Mouse (Mus musculus): ENCODE measurements around the gene Cacybp. TPM values are rescaled to one million over a fixed set of nuclear protein-coding genes. Genes with fewer than 3 reads are reported as not detected.

The Cacybp gene
- total RNA-seq, 1 experiment from 2014 or later = 95.6 TPM

DNA sequence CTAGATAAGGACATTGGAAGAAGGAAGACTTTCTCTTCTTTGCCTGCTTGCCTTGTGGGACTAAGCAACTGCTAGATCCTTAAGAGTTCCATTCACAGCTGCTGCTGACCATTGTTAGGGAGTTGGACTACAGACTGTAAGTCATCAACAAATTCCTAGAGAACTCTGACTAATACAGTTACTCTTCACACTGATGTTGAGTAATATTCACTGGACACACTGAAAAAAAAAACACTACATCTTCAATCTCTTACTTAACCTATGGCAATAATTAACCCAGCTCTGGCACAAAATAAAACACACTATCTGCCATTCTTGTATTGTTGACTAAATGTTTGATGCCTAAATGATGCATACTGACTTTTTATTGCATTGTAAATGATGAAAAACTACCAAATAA is 15.2 kb upstream of the Cacybp start:
- ATAC-seq (replicated peaks; ENCODE audit: insufficient number of reproducible peaks, low FRiP score, low TSS enrichment, poor library complexity, severe bottlenecking) = no peak

DNA sequence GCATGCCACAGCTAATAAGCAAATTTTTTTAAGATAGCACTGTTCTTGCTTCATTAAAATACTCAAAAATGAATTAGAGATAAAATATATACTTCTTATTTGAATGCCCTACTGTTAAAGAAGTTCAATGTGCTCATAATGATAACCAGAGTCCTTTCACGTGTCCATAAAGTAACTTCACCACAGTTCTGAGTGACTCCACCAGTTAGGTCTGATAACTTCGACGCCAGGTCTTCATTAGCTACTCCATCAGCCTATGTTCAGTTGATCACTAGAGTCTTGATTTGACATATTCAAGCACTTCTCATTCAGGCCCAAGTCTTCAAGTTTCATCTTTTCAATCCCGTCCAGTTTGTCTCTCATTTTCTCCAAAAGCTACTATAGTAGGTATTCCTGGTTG is 14.5 kb upstream of the Cacybp start:
- no peak for ATAC-seq (replicated peaks; ENCODE audit: insufficient number of reproducible peaks, low FRiP score, low TSS enrichment, poor library complexity, severe bottlenecking)

DNA sequence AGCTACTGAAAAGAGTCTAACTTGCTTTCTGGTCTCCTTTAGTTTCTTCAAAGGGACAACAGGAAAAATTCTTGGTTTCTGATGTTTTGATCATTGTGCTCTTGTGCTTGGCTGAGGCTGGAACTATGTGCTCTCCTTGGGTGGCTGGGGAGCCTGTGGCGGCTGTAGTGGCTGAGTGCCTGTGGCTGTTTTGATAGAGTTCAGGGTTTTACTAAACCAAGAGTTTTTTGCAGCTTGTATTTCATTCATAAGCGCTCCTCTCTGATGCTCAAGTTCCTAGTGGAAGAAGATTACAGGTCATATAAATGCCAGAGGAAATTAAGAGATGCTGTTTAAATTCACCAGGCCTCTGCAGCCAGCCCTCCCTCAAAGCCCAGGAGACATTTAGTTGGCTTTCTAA is 11.4 kb upstream of the Cacybp start:
- ATAC-seq (replicated peaks; ENCODE audit: insufficient number of reproducible peaks, low FRiP score, low TSS enrichment, poor library complexity, severe bottlenecking) = no peak

DNA sequence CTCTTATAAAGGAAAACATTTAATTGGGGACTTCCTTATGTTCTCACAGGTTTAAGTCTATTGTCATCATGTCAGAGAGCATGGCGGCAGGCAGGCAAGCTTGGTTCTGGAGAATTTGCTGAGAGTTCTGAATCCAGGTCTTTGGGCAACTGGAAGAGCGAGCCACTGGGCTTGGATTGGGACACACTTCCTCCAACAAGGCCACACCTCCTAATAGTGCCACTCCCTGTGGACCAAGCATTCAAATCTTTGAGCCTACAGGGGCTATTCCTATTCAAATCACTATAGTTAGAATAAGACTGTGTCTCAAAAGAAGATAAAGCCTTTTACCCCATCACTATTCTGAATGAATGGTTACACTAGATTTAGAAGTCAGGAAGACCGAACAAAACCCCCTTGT is 5.2 kb upstream of the Cacybp start:
- no peak for ATAC-seq (replicated peaks; ENCODE audit: insufficient number of reproducible peaks, low FRiP score, low TSS enrichment, poor library complexity, severe bottlenecking)

DNA sequence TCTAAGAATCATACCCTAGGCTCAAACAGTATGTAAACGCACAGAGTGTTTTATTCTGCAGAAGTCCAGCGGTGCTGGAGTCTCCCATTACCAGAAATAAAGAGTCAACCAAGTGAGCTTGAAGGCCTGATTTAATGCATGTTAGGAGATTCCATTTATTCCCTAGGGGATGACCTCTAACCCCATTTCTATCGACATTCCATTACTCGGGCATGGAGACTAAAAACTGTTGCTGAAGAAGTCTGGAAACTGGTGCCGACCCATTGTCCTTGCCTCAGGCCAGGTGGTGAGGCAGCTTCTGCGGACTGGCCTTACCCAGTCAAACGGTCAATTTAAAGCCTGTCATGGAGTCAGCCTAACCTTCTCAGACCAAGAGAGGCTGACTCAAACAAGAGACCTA is 1.5 kb upstream of the Cacybp start:
- no peak for ATAC-seq (replicated peaks; ENCODE audit: insufficient number of reproducible peaks, low FRiP score, low TSS enrichment, poor library complexity, severe bottlenecking)

DNA sequence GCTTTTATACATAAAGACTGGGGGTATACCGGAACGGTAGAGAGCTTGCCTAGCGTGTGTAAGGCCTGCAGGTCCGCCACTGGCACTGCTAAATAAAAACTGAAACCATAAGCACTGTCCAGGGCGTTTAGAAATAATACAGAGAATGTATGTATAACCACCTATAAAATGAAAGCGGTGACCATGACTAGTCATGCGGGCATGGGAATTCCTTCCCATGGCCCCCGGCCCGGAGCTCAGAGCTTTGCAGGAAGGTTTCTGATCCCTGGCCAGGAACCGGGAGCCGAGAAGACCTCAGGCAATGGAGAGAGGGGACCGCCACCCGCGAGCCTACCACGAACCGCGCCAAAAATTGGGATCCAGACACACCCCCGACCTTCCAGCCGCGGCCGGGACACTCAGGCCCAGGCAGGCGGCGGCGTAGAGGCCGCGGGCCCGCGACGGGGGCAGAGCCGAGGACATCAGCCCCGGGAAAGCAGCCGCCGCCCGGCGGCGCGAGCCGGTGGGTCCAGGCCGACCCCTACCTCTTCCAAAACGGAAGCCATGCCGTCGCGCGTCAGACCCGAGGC is 468 bp downstream of the Cacybp start:
- ATAC-seq (replicated peaks; ENCODE audit: insufficient number of reproducible peaks, low FRiP score, low TSS enrichment, poor library complexity, severe bottlenecking) = no peak

DNA sequence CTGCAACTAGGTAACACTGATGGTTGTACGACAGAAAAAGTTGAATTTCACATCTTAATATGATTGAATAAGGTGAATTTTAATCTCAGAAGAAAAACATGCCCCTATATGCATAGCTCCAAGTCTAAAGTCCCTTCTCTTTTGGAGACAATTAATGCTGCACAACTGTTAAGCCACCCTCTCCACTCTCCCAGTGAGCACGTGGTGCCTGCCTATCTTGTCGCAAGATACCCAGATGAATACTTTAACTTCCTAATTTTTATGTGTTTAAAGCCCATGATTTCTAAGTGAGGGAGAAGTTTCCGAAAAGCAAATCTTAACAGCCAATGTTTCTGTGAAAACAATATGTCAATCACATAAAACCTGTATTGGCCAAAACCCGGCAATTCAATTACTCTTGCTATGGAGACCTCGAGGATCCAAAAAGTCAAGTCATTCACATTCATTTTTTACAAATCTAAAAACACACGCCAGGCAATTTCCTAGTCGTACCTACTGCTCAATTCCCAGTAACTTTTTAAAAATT is 1.0 kb downstream of the Cacybp start:
- no peak for ATAC-seq (replicated peaks; ENCODE audit: insufficient number of reproducible peaks, low FRiP score, low TSS enrichment, poor library complexity, severe bottlenecking)

DNA sequence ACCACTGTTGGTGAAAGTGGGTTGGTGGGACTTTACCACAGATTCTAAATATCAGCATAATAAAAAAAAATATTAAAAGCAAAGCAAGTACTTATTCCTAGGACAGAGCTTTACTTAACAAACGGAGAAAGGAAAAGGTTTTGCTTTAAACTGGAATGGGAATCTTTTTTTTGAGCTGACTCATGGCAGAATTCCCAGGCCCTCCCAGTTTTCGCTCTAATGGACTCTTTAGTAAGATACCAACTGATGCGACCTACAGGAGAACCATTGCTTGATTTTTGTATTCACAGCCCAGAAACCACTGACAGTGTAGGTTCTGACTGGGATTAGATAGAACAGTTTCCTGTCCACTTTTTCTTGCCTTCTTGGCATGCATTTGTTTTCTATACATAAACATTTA is 2.1 kb downstream of the Cacybp start:
- no peak for ATAC-seq (replicated peaks; ENCODE audit: insufficient number of reproducible peaks, low FRiP score, low TSS enrichment, poor library complexity, severe bottlenecking)

DNA sequence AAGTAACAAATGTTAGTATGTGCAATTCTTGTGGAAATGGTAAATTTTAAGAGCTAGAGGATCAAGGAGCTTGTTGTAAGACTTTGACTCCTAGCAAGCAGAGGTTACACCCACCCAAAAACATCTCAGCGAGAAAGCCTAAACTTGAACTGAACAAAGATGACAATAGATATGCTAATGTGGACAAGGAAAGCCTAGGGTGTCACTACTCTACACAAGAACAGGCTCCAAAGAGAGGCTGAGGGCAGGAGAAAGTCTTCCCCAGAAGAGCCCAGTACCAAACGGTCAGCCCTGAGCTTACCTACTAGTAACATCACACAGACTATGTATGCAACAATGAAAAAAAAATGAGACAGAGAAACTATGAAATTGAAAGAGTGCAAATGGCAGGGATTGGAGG is 2.8 kb downstream of the Cacybp start:
- ATAC-seq (replicated peaks; ENCODE audit: insufficient number of reproducible peaks, low FRiP score, low TSS enrichment, poor library complexity, severe bottlenecking) = no peak

DNA sequence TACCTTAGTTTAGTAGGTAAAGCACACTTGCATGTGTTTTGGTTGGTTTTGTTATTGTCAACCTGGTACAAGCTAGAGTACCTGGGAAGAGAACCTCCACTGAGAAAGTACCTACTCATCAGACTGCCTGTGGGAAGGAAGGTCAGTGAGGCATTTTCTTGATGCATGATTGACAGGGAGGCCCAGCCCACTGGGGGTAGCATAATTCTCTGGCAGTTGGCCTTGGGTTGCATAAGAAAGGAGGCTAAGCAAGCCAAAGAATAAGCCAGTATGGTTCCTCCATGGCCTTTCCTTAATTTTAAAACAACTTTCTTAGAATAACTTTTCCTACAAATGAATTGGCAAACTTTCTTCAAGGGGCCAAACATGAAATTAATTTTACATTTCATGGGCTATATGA is 7.2 kb downstream of the Cacybp start:
- no peak for ATAC-seq (replicated peaks; ENCODE audit: insufficient number of reproducible peaks, low FRiP score, low TSS enrichment, poor library complexity, severe bottlenecking)

DNA sequence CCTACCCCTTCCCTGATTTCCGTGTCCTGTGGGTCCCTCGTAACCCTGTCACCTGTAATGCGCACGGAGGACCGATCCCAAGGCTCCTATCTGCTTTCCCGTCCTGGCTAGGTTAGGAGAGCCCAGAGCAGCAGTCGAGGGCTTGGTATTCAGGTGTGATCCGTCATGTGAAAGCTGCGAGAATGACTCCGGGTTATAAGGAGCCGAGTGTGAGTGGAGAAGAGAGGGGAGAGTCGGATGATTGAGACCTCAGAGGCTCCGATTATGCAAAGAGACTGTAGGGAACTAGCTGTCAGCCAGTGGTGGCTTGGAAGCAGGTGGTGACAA is 17.4 kb downstream of the Cacybp start:
- no peak for ATAC-seq (replicated peaks; ENCODE audit: insufficient number of reproducible peaks, low FRiP score, low TSS enrichment, poor library complexity, severe bottlenecking)

DNA sequence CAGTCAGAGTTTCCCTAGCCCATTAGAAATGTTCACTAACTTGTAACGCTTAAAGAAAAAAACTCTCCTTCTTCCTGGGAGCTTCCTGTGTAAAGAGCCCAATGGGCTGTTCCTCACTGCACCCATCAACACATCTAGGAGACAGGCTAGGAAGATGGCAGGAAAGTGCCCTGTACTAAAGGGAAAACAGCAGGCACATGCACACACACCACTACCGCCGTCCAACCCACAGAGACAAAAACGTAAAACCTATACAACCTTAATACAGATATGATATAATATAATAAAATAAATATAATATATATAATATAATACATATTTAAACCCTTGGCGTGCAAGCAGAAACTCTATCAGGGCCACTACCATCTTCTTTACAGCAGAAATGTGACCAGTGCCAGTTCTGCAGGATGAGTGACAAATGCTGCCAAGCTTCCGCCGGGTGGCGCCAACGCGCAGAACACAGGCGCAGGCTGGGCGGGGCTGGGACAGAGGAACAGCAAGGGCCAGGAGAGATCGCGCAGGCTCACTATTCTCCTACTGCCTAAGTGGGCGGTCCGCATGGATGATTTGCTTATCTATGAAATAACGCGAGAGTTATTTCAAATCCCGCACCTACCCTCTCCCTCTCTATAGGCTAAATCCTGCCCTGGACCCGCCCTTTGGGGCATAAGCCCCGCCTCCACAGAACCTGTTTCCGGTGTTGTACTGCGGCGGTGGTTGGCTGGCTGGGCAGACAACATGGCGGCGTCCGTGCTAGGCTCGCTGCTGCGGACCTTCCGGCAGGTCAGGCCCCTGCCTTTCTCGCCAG is 17.9 kb downstream of the Cacybp start, which contains the start of gene Mrps14:
Gene Mrps14 (plus strand): TSS at position 687 of the 808 bp plus-strand sequence.
- ATAC-seq (replicated peaks; ENCODE audit: insufficient number of reproducible peaks, low FRiP score, low TSS enrichment, poor library complexity, severe bottlenecking) = peak; percentile 97

DNA sequence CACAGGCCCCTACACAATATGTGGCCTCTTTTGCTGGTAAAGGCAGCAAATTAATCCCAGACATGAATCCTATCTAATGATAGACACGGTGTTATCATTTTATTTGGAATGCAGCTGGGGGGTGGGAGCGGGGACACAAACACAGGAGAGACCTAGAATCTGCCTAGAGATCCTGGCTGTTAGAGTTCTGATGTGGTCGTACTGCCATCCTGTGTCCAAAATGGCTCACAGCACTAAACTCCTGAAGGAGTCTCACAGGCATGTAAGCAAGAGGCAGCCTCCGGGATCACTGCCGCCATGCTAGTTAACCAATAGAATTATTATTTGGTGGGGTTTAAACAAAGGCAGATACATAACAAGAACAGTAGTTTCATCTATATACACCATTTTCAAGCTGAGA is 28.2 kb downstream of the Cacybp start:
- no peak for ATAC-seq (replicated peaks; ENCODE audit: insufficient number of reproducible peaks, low FRiP score, low TSS enrichment, poor library complexity, severe bottlenecking)

DNA sequence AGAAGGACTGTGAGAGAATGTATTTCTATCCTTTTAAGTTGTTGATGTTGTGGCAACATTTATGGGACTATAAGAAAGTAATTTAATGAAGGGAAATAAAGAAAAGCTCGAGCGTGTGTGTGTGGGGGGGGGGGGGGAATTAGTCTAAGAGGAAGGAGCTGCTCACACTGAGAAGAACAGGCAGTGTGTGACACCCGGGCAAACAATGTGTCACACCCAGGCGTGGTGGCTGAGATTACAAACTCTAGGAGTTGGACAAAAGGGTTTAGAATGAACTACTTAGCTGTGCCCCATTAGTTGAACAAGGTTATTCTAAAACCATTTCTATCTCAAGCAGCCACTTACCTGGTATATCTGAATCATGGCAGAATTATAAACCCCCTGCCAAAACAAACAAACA is 31.5 kb downstream of the Cacybp start:
- ATAC-seq (replicated peaks; ENCODE audit: insufficient number of reproducible peaks, low FRiP score, low TSS enrichment, poor library complexity, severe bottlenecking) = no peak

DNA sequence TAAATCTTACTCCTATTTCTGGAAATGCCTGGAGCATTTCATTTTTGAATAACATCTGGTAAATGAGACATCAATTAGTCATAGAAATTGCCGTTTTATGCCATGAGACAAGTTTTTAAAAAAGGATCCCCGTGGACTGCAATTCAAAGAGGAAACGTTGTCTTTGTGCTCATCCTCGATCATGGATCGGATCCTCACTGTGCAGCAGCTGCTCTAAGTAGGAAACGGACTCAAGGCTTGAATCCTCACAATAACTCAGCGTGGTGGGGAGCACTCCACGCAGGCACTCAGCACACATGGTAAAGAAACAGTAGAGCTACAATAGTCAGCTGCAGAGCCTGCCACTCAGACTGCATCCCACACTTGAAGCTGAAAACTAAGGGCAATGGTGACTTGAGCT is 35.8 kb downstream of the Cacybp start:
- no peak for ATAC-seq (replicated peaks; ENCODE audit: insufficient number of reproducible peaks, low FRiP score, low TSS enrichment, poor library complexity, severe bottlenecking)

DNA sequence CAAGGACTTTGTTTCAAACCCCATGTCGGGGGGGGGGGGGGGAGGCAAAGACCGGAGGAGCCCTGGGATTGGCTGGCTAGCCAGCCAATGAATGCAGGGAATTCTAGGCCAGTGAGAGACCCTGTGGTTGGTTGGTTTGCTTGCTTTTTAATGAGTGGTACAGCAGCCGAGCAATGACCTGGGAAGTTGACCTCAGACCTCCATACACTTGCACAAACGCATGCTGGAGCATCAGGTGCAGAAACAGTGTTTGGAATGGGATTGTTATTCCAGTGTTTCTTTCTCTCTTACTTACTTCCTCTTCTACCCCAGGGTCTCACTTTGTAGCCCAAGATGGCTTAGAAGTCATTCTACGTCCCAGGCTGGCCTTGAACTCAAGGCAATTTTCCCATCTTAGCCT is 46.1 kb downstream of the Cacybp start:
- ATAC-seq (replicated peaks; ENCODE audit: insufficient number of reproducible peaks, low FRiP score, low TSS enrichment, poor library complexity, severe bottlenecking) = no peak

DNA sequence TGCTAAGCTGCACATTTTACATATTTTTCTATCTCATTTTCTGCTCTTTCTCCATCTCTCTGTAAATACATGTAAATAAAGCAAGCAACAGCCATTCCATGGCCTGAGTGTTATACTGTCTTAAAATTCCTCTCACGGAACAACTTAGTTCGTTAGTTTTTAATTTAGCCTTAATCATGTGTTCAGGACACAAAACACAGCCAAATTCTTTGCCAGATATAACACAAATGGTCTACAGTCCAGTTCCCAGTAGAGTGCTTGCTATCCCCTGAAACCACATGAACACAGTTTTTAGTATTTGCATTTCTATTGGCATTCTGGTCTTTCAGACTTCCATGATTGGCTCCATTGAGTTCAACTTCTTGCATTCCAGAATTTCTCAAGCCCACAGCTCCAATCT is 54.5 kb downstream of the Cacybp start:
- ATAC-seq (replicated peaks; ENCODE audit: insufficient number of reproducible peaks, low FRiP score, low TSS enrichment, poor library complexity, severe bottlenecking) = no peak

DNA sequence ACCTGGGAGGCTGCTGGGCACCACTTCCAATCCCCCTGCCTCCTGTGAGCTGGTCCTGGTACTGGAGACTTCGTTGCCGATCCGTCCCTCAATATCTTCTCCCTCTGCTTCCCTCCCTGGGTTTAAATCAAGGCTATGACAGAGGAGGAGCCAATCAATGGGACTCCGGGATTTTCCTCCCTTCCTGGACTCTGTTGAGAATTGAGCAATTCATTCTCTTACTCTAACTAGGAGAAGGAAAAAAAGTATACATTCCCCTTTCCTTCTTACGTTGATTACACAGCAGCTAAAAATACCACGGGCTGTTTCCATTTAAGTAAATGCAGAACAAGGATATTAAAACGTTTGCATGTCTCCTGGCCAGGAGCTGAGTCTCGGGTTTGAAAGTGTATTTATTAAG is 59.2 kb downstream of the Cacybp start, which contains the start of gene Tnn:
Gene Tnn (minus strand): TSS at position 101 of the 400 bp plus-strand sequence.
- ATAC-seq (replicated peaks; ENCODE audit: insufficient number of reproducible peaks, low FRiP score, low TSS enrichment, poor library complexity, severe bottlenecking) = no peak

Measured in monocyte, adult 5-6 weeks (primary cell).